21 mouse cellular contexts compared by ENCODE assay signal in the genomic region with DNA sequence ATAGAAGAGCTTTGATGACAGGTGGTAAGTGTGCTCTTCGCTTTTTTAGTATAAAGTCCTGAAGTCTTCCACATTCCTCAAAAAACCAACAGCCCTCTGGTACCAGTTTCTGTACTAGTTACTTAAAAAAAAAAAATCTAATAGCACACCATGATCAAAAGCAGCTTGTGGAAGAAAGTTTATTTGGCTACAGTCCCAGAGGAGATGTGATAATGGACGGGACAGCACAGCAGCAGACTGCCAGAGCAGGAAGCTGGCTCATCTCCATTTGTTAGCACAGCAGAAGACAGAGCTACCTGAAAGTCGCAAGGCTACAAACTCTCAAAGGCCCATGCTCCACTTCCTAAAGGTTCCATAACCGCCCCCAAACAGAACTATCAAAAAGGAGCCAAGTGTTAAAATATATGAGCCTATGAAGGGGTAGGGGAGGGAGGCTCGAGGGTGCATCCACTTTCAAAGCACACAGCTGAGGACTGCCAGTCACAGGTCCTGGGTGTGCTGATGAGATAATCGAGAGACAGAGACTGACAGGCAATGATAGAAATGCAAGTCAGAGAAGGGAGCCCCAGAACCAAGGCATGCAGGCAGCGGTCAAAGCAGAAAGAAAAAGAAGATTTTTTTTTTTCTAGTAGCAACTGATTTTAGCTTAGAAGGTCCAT. TPM values are rescaled to one million over a fixed set of nuclear protein-coding genes. Genes with fewer than 3 reads are reported as not detected.
"Had no signal": no experiment of that assay in that cellular context is flagged by ENCODE, and none has a peak within 500 bp of the region (broad histone marks: within the 10 kb centered on the region; RNA-seq: fewer than 3 reads in every experiment).

No protein-coding gene starts in this region.

- H3K36me3 ChIP-seq: limb, embryonic 13.5 days; midbrain, embryonic 12.5 days; neural tube, embryonic 13.5 days had no signal

- DNase-seq: kidney, adult 9 months; kidney, postnatal 4 days; lung, adult 18-20 months; lung, postnatal 10 days; lung, postnatal 4 days; right cerebral cortex, postnatal 14 days; thymus, postnatal 4 days had no signal

- H3K27me3 ChIP-seq: limb, embryonic 13.5 days; midbrain, embryonic 12.5 days; neural tube, embryonic 13.5 days had no signal

- ATAC-seq: midbrain, embryonic 16.5 days had no signal

- H3K4me1 ChIP-seq: limb, embryonic 13.5 days; midbrain, embryonic 12.5 days; neural tube, embryonic 13.5 days had no signal

- H3K4me2 ChIP-seq: limb, embryonic 13.5 days; midbrain, embryonic 12.5 days; neural tube, embryonic 13.5 days had no signal

- H3K27ac ChIP-seq: kidney, postnatal 0 days; layer of hippocampus, adult 2 months; limb, embryonic 13.5 days; liver, embryonic 14.5 days; midbrain, embryonic 12.5 days; neural tube, embryonic 13.5 days had no signal

- H3K9ac ChIP-seq: limb, embryonic 13.5 days; liver, embryonic 14.5 days; midbrain, embryonic 12.5 days; neural tube, embryonic 13.5 days had no signal

- H3K9me3 ChIP-seq: limb, embryonic 13.5 days; midbrain, embryonic 12.5 days; neural tube, embryonic 13.5 days had no signal

- H3K4me3 ChIP-seq: layer of hippocampus, adult 2 months; limb, embryonic 13.5 days; megakaryocyte, embryonic 14.5 days; midbrain, embryonic 12.5 days; neural tube, embryonic 13.5 days had no signal

RNA-seq across cellular contexts. Expression of a gene that starts 10.4 kb away (rescaled TPM):
- total RNA-seq: layer of hippocampus, adult 2 months; layer of hippocampus, postnatal 10 days; left cerebral cortex, postnatal 36 days; liver, adult 2 months had no signal
- polyA plus RNA-seq: kidney, postnatal 0 days; limb, embryonic 13.5 days; liver, adult 2 months; liver, embryonic 14.5 days; midbrain, embryonic 12.5 days; midbrain, embryonic 16.5 days; neural tube, embryonic 13.5 days; small intestine, adult 2 months; stomach, embryonic 14.5 days; testis, adult 2 months had no signal

RNA-seq across cellular contexts. Expression of a gene that starts 11.2 kb away (rescaled TPM):
- total RNA-seq: layer of hippocampus, adult 2 months; layer of hippocampus, postnatal 10 days; left cerebral cortex, postnatal 36 days; liver, adult 2 months had no signal
- polyA plus RNA-seq: kidney, postnatal 0 days; limb, embryonic 13.5 days; liver, adult 2 months; liver, embryonic 14.5 days; midbrain, embryonic 12.5 days; midbrain, embryonic 16.5 days; neural tube, embryonic 13.5 days; small intestine, adult 2 months; stomach, embryonic 14.5 days; testis, adult 2 months had no signal

RNA-seq across cellular contexts. Expression of a gene that starts 17.7 kb away (rescaled TPM):
- total RNA-seq: layer of hippocampus, adult 2 months; layer of hippocampus, postnatal 10 days; left cerebral cortex, postnatal 36 days; liver, adult 2 months had no signal
- polyA plus RNA-seq: limb, embryonic 13.5 days; liver, adult 2 months; liver, embryonic 14.5 days; midbrain, embryonic 12.5 days; midbrain, embryonic 16.5 days; neural tube, embryonic 13.5 days; small intestine, adult 2 months; stomach, embryonic 14.5 days; testis, adult 2 months had no signal

RNA-seq across cellular contexts. Expression of a gene that starts 23.5 kb away (rescaled TPM):
- total RNA-seq: layer of hippocampus, adult 2 months; layer of hippocampus, postnatal 10 days; left cerebral cortex, postnatal 36 days; liver, adult 2 months had no signal
- polyA plus RNA-seq: limb, embryonic 13.5 days; liver, adult 2 months; liver, embryonic 14.5 days; midbrain, embryonic 12.5 days; midbrain, embryonic 16.5 days; neural tube, embryonic 13.5 days; small intestine, adult 2 months; stomach, embryonic 14.5 days had no signal

RNA-seq across cellular contexts. Expression of a gene that starts 35.9 kb away (rescaled TPM):
- total RNA-seq: layer of hippocampus, adult 2 months; layer of hippocampus, postnatal 10 days; left cerebral cortex, postnatal 36 days; liver, adult 2 months had no signal
- polyA plus RNA-seq: kidney, postnatal 0 days; limb, embryonic 13.5 days; liver, adult 2 months; liver, embryonic 14.5 days; midbrain, embryonic 12.5 days; midbrain, embryonic 16.5 days; neural tube, embryonic 13.5 days; small intestine, adult 2 months; stomach, embryonic 14.5 days; testis, adult 2 months had no signal
